Mouse (Mus musculus) heart, postnatal 14 days (tissue): ENCODE measurements around the gene Rnft1. TPM values are rescaled to one million over a fixed set of nuclear protein-coding genes. Genes with fewer than 3 reads are reported as not detected.
"Not testable (repeated sequence)": the region's sequence is repeated elsewhere in the genome, so short reads cannot be mapped to it uniquely, and the experiment has no call there.

ENCODE experiments used
- DNase-seq, 2 experiments: peaks; one replicate each; pipeline ENCODE4 v3.0.0; 2021 to 2022
- intact Hi-C: fragments of 180-260 bp; cut with DNase I; formaldehyde crosslinking; loops from one replicate; pipeline ENCODE4 v1.15.1; 2025
- total RNA-seq, 2 experiments: library from RNA; stranded (reverse); gene quantifications; 2 replicates each; pipeline ENCODE4 v1.2.3; 2021

Rnft1 gene
- total RNA-seq, 2 experiments from 2014 or later, result 25.2 to 28.6 TPM

DNA sequence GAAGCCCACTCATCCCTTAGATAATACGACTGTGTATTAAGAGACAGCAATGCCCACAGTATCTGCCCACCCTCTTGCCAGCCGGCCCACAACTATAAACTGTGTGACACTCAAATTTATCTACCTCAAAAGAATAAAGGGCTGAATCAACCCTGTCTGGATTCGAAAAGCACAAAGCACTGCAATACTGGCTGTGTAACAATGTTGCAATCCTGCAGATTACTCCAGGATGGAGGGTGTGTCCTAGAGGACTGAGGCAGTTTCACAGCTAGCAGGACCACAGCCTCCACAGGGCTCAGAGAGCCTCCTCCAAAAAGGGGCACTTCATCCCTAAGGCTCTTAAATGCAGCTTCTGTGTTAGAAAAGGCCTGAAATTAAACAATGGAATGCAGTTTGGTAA lies 32.2 kb downstream of the Rnft1 start:
- intact Hi-C loops, result no loop called here
- DNase-seq, result no peak

- DNase-seq, result no peak
- intact Hi-C loops, result no loop called here
Observed at GRCm38 (mm10) chr11:86517229-86517628, 32.8 kb downstream of the Rnft1 start.

- DNase-seq, result no peak
- intact Hi-C loops, result no loop called here
Observed at GRCm38 (mm10) chr11:86519751-86520150, 35.3 kb downstream of the Rnft1 start.

- intact Hi-C loops, result loop anchor here (5.0 kb wide), 1 partner anchor 35 kb away; no protein-coding TSS in a partner anchor
- no peak for DNase-seq
Observed at GRCm38 (mm10) chr11:86527528-86527927, 43.1 kb downstream of the Rnft1 start.

- peak in 1 of 2 experiments; percentile 40 for DNase-seq
- intact Hi-C loops, result no loop called here
Observed at GRCm38 (mm10) chr11:86532834-86533233, 48.4 kb downstream of the Rnft1 start.

GRCm38 (mm10) chr11:86533302-86533701 lies 48.8 kb downstream of the Rnft1 start:
- intact Hi-C loops, DNase-seq: not testable (repeated sequence)

GRCm38 (mm10) chr11:86534201-86534910 lies 49.9 kb downstream of the Rnft1 start:
- no peak for DNase-seq
- intact Hi-C loops, result no loop called here

GRCm38 (mm10) chr11:86538786-86539185 lies 54.3 kb downstream of the Rnft1 start:
- DNase-seq, result no peak
- intact Hi-C loops, result no loop called here

DNA sequence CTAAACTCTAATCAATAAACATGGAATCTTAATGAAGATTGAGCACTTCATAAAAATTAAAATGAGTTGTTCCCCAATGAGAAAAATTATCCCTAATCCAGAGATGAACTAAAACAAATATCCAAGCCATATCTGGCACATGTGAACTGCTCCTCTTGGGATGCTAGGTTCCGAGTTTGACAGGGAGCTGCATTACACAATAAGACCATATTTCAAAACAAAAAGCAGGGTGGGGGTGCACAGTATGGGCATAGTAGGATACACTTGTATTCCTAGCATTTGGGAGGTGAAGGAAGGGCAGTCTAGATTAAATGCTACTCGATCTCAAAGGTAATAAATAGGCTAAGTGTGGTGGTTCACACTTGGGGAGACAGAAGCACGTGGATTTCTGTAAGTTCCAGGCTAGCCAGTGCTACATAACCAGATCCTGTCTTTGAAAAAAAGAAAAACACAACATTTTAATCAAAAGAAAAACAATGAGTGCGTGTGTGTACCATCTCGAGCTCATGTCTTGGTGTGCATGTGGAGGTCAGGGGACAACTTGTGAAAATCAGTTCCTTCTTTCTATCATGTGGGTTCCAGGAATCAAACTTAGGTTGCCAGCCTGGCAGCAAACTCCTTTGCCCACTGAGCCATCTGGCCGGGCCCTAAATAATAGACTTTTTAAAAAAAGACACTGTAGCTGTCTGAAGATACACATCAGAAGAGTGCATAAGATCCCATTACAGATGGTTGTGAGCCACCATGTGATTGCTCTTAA lies 55.4 kb downstream of the Rnft1 start:
- intact Hi-C loops, result no loop called here
- no peak for DNase-seq

- intact Hi-C loops, result no loop called here
- DNase-seq, result no peak
Observed at GRCm38 (mm10) chr11:86540476-86540845, 56.0 kb downstream of the Rnft1 start.

DNA sequence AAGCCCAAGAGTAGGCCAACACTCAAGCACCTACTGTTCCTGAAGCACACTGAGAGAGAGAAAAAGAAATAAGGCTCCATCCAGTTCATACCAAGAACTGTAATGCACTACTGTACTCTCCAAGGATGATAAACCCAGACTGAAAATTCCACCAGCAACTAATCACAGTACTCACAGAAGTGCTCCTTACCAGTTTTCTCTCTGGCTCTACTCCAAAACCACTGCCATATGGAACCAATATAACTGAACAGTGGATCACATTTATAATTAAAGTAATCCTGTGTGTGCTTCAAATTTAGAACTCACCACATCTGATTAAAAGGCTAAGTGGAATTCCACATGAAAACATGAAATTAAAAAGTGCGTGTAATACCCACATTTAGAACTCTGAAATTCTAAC lies 58.4 kb downstream of the Rnft1 start:
- intact Hi-C loops, result no loop called here
- no peak for DNase-seq

DNA sequence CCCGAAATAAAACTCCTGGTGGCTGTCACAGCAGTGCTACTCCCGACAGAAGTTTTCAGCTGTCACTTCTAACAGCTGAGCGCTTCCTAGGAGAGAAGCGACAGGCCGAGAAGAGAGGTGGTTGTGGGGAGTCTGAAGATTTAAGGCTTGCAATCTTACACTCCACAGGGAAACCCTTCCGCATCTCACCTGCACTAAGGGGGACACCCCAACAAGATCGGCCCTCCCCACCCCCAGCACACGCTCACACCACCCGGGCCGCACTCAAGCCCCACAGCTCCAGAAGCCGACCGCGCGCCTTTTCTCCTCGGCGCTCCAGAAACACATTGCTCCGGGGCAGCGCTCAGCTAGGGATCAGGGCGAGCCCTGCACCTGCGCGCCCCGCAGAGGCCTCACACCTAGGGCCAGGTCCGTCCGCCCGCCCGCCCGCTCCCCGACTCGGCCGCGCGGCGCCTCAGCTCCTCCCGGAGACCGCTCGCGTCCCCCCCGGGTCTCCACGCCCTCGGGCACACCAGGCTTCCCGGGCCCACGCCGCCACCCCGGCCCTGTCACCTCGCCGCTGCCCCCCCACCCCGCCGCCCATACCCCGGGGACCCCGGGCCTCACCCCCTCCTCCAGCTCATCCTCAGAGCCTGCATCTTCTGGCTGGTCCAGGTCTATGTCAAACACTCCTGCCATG lies 59.6 kb downstream of the Rnft1 start:
- intact Hi-C loops, result no loop called here
- no peak for DNase-seq

- intact Hi-C loops, result no loop called here
- peak; percentile 99 to 100 for DNase-seq
Observed at GRCm38 (mm10) chr11:86544639-86545299, 60.3 kb downstream of the Rnft1 start, which contains the start of the genes Rps6kb1 and Tubd1. TSS of gene Rps6kb1 (minus strand) at chr11:86544805. TSS of gene Tubd1 (plus strand) at chr11:86544991.

DNA sequence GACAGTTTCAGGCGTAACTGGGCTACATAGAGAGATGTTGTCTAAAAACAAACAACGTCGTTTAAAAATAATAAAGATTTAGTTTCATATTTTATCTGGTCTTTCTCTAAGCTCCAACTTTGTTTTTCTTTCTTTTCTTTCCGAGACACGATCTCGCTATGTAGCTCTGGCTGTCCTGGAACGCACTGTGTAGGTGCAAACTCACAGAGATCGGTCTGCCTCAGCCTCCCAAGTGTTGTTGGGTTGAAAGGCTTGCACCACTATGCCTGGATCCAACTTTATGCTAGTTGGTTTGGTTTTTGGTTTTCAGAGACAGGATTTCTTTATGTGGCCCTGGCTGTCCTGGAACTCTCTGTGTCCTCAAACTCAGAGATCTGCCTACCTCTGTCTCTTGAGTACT lies 61.1 kb downstream of the Rnft1 start:
- DNase-seq, result no peak
- intact Hi-C loops, result no loop called here

DNA sequence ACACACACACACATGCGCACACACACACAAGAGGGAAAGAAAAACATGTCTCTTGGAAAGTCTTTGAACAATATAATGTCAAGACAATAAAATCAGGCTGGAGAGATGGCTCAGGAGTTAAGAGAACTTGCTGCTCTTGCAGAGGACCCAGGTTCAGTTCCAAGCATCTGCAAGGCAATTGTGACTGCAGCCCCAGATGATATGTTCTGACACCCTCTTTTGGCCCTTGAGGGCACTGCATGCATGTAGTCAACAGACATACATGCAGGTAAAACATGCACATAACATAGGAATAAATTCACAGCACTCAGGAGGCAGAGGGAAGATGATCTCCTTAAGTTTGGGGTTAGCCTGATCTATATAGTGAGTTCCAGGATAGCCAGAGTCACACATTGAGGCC lies 63.0 kb downstream of the Rnft1 start:
- DNase-seq, result no peak
- intact Hi-C loops, result no loop called here

Other genes starting within 250 kb of the Rnft1 start
- 1 to 10 TPM; 5.1 to 6.2 TPM for gene Ints2, start 227.1 kb upstream of the Rnft1 start, total RNA-seq
- 10 to 100 TPM; 45.8 to 52.9 TPM for gene Med13, start 127.1 kb upstream of the Rnft1 start, total RNA-seq
- 10 to 100 TPM; 22.5 to 24.4 TPM for gene Rps6kb1, start 60.1 kb downstream of the Rnft1 start, total RNA-seq
- 1 to 10 TPM; 5.9 to 7.1 TPM for gene Tubd1, start 60.3 kb downstream of the Rnft1 start, total RNA-seq
- gene Vmp1, start 199.2 kb downstream of the Rnft1 start, total RNA-seq, result 10 to 100 TPM; 55.3 to 59.2 TPM
- 1 to 10 TPM; 7.0 to 7.2 TPM for gene Ptrh2, start 199.3 kb downstream of the Rnft1 start, total RNA-seq